Mouse (Mus musculus) heart, adult 10 weeks (tissue): ENCODE measurements around the gene Gsk3b. TPM values are rescaled to one million over a fixed set of nuclear protein-coding genes. Genes with fewer than 3 reads are reported as not detected.

Source experiments
- polyA plus RNA-seq: library from polyadenylated mRNA; stranded (reverse); fragments of 350-450 nt; fragmentation: Illumina TruSeq; extraction: RNeasy Lipid Tissue Mini Kit (QIAGEN cat#74804); gene quantifications from one replicate; pipeline ENCODE4 v1.2.3, GENCODE M21; 2014; ENCODE audit warnings: low read depth, low replicate concordance

The Gsk3b gene
- 21.2 TPM for polyA plus RNA-seq

DNA sequence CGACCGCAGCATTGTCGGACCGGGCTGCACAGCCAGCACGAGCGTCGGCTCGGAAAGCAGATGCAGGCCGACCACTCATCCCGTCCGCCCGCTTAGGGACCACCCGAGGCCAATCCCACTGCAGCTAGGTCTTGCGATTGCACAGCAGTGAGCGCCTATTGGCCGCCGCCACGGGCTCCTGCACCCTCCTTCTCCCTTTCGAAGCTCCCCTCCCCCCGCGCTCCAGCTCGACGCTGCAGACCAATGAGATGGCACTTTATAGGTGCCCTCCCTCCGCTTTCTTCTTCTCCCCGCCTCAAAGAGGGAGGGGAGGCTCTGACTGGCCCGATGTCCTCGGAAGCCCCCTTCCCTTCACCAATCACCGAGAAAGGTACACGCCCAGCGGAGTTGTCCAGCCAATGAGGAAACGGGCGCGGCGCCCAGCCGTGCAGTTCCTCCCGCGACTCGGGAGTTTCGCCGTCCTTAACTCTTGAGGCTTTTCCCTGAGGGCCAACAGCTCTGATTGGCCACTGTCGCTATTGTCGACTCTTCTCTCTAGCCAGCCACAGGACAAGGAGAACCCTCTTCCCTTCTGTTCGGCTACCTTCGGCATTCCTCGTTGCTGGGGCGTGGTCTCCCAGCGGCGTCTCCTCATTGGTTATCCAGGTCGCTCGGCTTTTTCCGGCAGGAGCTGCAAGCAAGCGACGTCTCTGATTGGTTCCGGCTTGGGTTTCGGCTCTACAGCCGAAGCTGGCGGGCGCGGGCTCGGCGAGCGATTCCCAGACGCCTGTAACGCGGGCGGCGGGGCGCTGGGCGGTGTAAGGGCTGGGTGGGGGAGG, at the start of gene Gsk3b:
Gene Gsk3b, plus strand, starts transcription at position 373 of the 818 bp plus-strand sequence.

DNA sequence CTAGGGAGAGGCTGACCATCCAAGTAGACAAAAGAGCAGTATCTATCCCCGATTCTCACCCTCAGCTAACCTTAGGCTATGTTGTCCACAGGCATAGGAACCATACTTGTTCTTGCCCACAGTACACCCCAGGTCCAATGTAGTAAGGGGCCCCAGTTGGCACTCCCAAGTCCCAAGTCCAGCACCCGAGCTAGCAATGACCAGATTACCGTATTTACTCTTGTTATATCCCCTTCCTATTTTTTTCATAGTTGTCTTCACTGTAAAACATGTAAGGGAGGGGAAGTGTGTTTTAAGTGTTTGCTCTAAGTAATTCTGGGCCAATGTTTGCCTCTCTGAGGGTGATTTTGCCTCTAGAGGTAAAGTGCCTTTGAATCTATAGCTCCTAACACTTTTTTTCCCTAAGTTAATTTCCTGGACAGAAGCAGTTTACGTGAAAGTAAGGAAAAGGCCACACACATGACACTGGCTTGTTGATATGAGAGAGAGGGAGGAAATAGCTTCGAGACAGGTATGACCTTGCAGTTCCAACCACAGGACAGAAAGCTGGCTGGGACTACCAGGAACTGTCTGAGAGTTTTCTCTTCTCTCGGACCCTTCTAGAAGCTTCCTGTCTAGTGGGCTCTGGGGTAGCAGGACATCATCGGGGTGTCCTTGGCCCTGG, 206.0 kb downstream of the Gsk3b start, which contains the start of gene Nr1i2:
Gene Nr1i2, minus strand, starts transcription at position 140 of the 664 bp plus-strand sequence.

Other genes with a start within 250 kb of the Gsk3b start
- not detected for gene Gm36028, start 227.9 kb upstream of the Gsk3b start, polyA plus RNA-seq
- gene Lrrc58, start 220.6 kb upstream of the Gsk3b start, polyA plus RNA-seq: 18.9 TPM
- not detected for gene Gpr156, start 172.5 kb upstream of the Gsk3b start, polyA plus RNA-seq
- gene Nr1i2, start 205.8 kb downstream of the Gsk3b start, polyA plus RNA-seq: not detected